Mouse (Mus musculus) small intestine, adult 2 months (tissue): ENCODE results near the gene Fgb.

ENCODE experiments used
- CTCF ChIP-seq: fragments of 200-500 bp; IDR thresholded peaks from 2 replicates; pipeline ENCODE4 v1.5.1; 2012; ENCODE audit warnings: low read depth, mild to moderate bottlenecking, control low read depth, inconsistent platforms, low read length, moderate library complexity, mixed read lengths; ENCODE audit not compliant: insufficient replicate concordance, insufficient read length; ENCODE audit errors: extremely low read depth
- POLR2A ChIP-seq: fragments of 200-500 bp; IDR thresholded peaks from 2 replicates; pipeline ENCODE4 v1.6.1; 2012; ENCODE audit warnings: low read depth, mild to moderate bottlenecking, control low read depth, inconsistent platforms, low read length, moderate library complexity

DNA sequence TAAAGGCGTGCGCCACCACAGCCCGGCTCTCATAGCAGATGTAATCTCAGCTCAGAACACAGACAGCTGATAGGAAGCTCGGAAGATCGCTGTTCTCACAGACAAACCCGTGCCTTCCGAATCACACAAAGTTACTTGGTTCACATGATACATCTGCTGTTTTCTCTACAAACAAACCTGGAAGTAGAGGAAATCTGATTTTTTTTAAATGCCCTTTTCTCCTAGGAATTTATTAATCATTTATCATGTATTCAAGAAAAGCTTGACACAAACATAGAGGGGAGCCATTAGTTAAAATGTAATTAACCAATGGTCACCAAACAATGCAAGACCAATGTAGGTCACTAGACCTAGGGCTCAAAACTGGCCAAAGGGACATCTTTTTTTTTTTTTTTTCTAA is 44.9 kb downstream of the Fgb start:
- TF ChIP-seq POLR2A (no peak), CTCF (no peak)
